Mouse (Mus musculus) cerebellum, adult 11-12 months (tissue): ENCODE measurements at regions not wholly inside any gene's neighbourhood (a gene's known extent, or its start where the extent isn't known, plus 50 kb on each side); places are given as distances from the start of the nearest gene placed in this dataset.

ENCODE experiments used
- DNase-seq: peaks from one replicate; pipeline ENCODE4 v3.0.0; 2022

GRCm38 (mm10) chr9:116328201-116328600, 153.0 kb upstream of the Tgfbr2 start:
- no peak for DNase-seq

GRCm38 (mm10) chr9:116327080-116327479, 151.9 kb upstream of the Tgfbr2 start:
- DNase-seq = no peak

- no peak for DNase-seq
Measured at GRCm38 (mm10) chr9:116324971-116325370, 149.8 kb upstream of the Tgfbr2 start.

- DNase-seq = no peak
Measured at GRCm38 (mm10) chr9:116323871-116324721, 148.9 kb upstream of the Tgfbr2 start.

GRCm38 (mm10) chr9:116321908-116322307, 146.7 kb upstream of the Tgfbr2 start:
- no peak for DNase-seq

- no peak for DNase-seq
Measured at GRCm38 (mm10) chr9:116319421-116319820, 144.3 kb upstream of the Tgfbr2 start.

- no peak for DNase-seq
Measured at GRCm38 (mm10) chr9:116316582-116317095, 141.5 kb upstream of the Tgfbr2 start.

GRCm38 (mm10) chr9:116314803-116315202, 139.6 kb upstream of the Tgfbr2 start:
- no peak for DNase-seq

GRCm38 (mm10) chr9:116313932-116314790, 139.0 kb upstream of the Tgfbr2 start:
- DNase-seq = no peak

- DNase-seq = no peak
Measured at GRCm38 (mm10) chr9:116311364-116311763, 136.2 kb upstream of the Tgfbr2 start.

- DNase-seq = no peak
Measured at GRCm38 (mm10) chr9:116301602-116302001, 126.4 kb upstream of the Tgfbr2 start.

- no peak for DNase-seq
Measured at GRCm38 (mm10) chr9:116298791-116299190, 123.6 kb upstream of the Tgfbr2 start.

- DNase-seq = no peak
Measured at GRCm38 (mm10) chr9:116296349-116296748, 121.2 kb upstream of the Tgfbr2 start.

- DNase-seq = no peak
Measured at GRCm38 (mm10) chr9:116294073-116294472, 118.9 kb upstream of the Tgfbr2 start.

- DNase-seq = no peak
Measured at GRCm38 (mm10) chr9:116293110-116293509, 118.0 kb upstream of the Tgfbr2 start.

- no peak for DNase-seq
Measured at GRCm38 (mm10) chr9:116291624-116292023, 116.5 kb upstream of the Tgfbr2 start.

- no peak for DNase-seq
Measured at GRCm38 (mm10) chr9:116290896-116291295, 115.7 kb upstream of the Tgfbr2 start.

- no peak for DNase-seq
Measured at GRCm38 (mm10) chr9:116285691-116286431, 110.7 kb upstream of the Tgfbr2 start.

GRCm38 (mm10) chr9:116283790-116284526, 108.8 kb upstream of the Tgfbr2 start:
- DNase-seq = no peak

GRCm38 (mm10) chr9:116281654-116282053, 106.5 kb upstream of the Tgfbr2 start:
- DNase-seq = no peak

GRCm38 (mm10) chr9:116280146-116280545, 105.0 kb upstream of the Tgfbr2 start:
- DNase-seq = no peak

- DNase-seq = no peak
Measured at GRCm38 (mm10) chr9:116278862-116279261, 103.7 kb upstream of the Tgfbr2 start.
